In genomic region chr3:36352032-36352742, GRCm38 (mm10) we compare ENCODE assay signal across 12 mouse cellular contexts.
DNase-seq lines count a peak whose midpoint lies in the region; ATAC-seq and TF ChIP-seq lines count a peak whose summit lies in the region.
"Had no signal": no experiment of that assay in that cellular context is flagged by ENCODE, and none has a peak within 500 bp of the region (broad histone marks: within the 10 kb centered on the region; RNA-seq: fewer than 3 reads in every experiment).

No protein-coding gene starts in this region.

- DNase-seq in lung, adult 2 months, result no peak
- DNase-seq in urinary bladder, adult 18-20 months (ENCODE audit: low spot score in 2 of 2), result no peak
- no peak for DNase-seq in frontal cortex, adult 2 months (ENCODE audit: extremely low spot score in 1 of 2, low spot score in 1 of 2)
- DNase-seq: kidney, adult 2 months; spleen, adult 18-20 months; thymus, postnatal 36 days had no signal

- TF ChIP-seq CTCF in lung, adult 2 months (IDR thresholded peaks at IDR 0.05; ENCODE audit: insufficient read depth, low read length), result no peak

- ATAC-seq in lung, embryonic 16.5 days (ENCODE audit: low read depth), result peak; percentile 82
- ATAC-seq in forebrain, embryonic 12.5 days (ENCODE audit: low FRiP score), result peak; percentile 89
- peak; percentile 64; the same call in 1 of the 2 replicates for ATAC-seq in intestine, embryonic 16.5 days
- peak; percentile 50; the same call in 1 of the 2 replicates for ATAC-seq in neural tube, embryonic 13.5 days (ENCODE audit: low read depth)

- H3K4me2 ChIP-seq in lung, embryonic 16.5 days (ENCODE audit: low read depth, low read length), result no peak overlapping the region
- H3K4me2 ChIP-seq in forebrain, embryonic 12.5 days, result no peak overlapping the region
- no peak overlapping the region for H3K4me2 ChIP-seq in intestine, embryonic 16.5 days (ENCODE audit: low read depth, low read length)
- no peak overlapping the region for H3K4me2 ChIP-seq in neural tube, embryonic 13.5 days
- H3K4me2 ChIP-seq: limb, embryonic 13.5 days had no signal

- peak overlapping the region; percentile 25; the same call in 1 of the 2 replicates for H3K27ac ChIP-seq in lung, embryonic 16.5 days (ENCODE audit: low read length)
- H3K27ac ChIP-seq in forebrain, embryonic 12.5 days, result peak overlapping the region; percentile 75
- H3K27ac ChIP-seq in intestine, embryonic 16.5 days (ENCODE audit: low read length), result no peak overlapping the region
- no peak overlapping the region for H3K27ac ChIP-seq in neural tube, embryonic 13.5 days (replicated peaks)
- H3K27ac ChIP-seq: limb, embryonic 13.5 days had no signal

- H3K36me3 ChIP-seq in lung, embryonic 16.5 days (ENCODE audit: control insufficient read depth, insufficient read depth, low read length), result no peaks in the 10 kb centered on the region
- no peaks in the 10 kb centered on the region for H3K36me3 ChIP-seq in forebrain, embryonic 12.5 days (replicated peaks)
- no peaks in the 10 kb centered on the region for H3K36me3 ChIP-seq in intestine, embryonic 16.5 days (ENCODE audit: control insufficient read depth, insufficient read depth, low read length)
- H3K36me3 ChIP-seq in neural tube, embryonic 13.5 days, result no peaks in the 10 kb centered on the region
- H3K36me3 ChIP-seq: limb, embryonic 13.5 days had no signal

- H3K9me3 ChIP-seq in lung, embryonic 16.5 days (ENCODE audit: control insufficient read depth, low read length), result peaks cover 2% of the 10 kb centered on the region; the same call in 1 of the 2 replicates
- no peaks in the 10 kb centered on the region for H3K9me3 ChIP-seq in forebrain, embryonic 12.5 days
- H3K9me3 ChIP-seq in intestine, embryonic 16.5 days (ENCODE audit: control insufficient read depth, low read length), result no peaks in the 10 kb centered on the region
- no peaks in the 10 kb centered on the region for H3K9me3 ChIP-seq in neural tube, embryonic 13.5 days
- H3K9me3 ChIP-seq: limb, embryonic 13.5 days had no signal

- H3K27me3 ChIP-seq in lung, embryonic 16.5 days (ENCODE audit: control insufficient read depth, insufficient read depth, low read depth, low read length), result no peaks in the 10 kb centered on the region
- no peaks in the 10 kb centered on the region for H3K27me3 ChIP-seq in forebrain, embryonic 12.5 days
- no peaks in the 10 kb centered on the region for H3K27me3 ChIP-seq in intestine, embryonic 16.5 days (replicated peaks; ENCODE audit: control insufficient read depth, insufficient read depth, low read length)
- no peaks in the 10 kb centered on the region for H3K27me3 ChIP-seq in neural tube, embryonic 13.5 days
- H3K27me3 ChIP-seq: limb, embryonic 13.5 days had no signal

- H3K9ac ChIP-seq in lung, embryonic 16.5 days (ENCODE audit: low read length), result no peak overlapping the region
- no peak overlapping the region for H3K9ac ChIP-seq in forebrain, embryonic 12.5 days
- H3K9ac ChIP-seq in intestine, embryonic 16.5 days (ENCODE audit: low read depth, low read length), result no peak overlapping the region
- no peak overlapping the region for H3K9ac ChIP-seq in neural tube, embryonic 13.5 days
- H3K9ac ChIP-seq: limb, embryonic 13.5 days had no signal

- no peak overlapping the region for H3K4me3 ChIP-seq in lung, embryonic 16.5 days (ENCODE audit: low read length)
- no peak overlapping the region for H3K4me3 ChIP-seq in lung, adult 2 months (replicated peaks; ENCODE audit: extremely low read depth, low read depth, low read length)
- no peak overlapping the region for H3K4me3 ChIP-seq in forebrain, embryonic 12.5 days (replicated peaks)
- no peak overlapping the region for H3K4me3 ChIP-seq in intestine, embryonic 16.5 days (ENCODE audit: low read length)
- H3K4me3 ChIP-seq in neural tube, embryonic 13.5 days, result no peak overlapping the region
- H3K4me3 ChIP-seq: limb, embryonic 13.5 days; myocyte had no signal

- H3K4me1 ChIP-seq in lung, embryonic 16.5 days (replicated peaks; ENCODE audit: control insufficient read depth, insufficient read depth, low read length), result no peaks in the 10 kb centered on the region
- no peaks in the 10 kb centered on the region for H3K4me1 ChIP-seq in lung, adult 2 months (ENCODE audit: control insufficient read depth, insufficient read depth, low read length)
- peaks cover 10% of the 10 kb centered on the region for H3K4me1 ChIP-seq in forebrain, embryonic 12.5 days
- no peaks in the 10 kb centered on the region for H3K4me1 ChIP-seq in intestine, embryonic 16.5 days (ENCODE audit: control insufficient read depth, insufficient read depth, low read length)
- H3K4me1 ChIP-seq in neural tube, embryonic 13.5 days (replicated peaks), result peaks cover 8% of the 10 kb centered on the region; the same call in 1 of the 2 replicates
- H3K4me1 ChIP-seq: limb, embryonic 13.5 days had no signal

- 38% methylated on average over 4 of the region's 4 CpGs for WGBS in lung, embryonic 16.5 days
- WGBS in lung, adult 2 months, result 54% methylated on average over 4 of the region's 4 CpGs
- WGBS in forebrain, embryonic 12.5 days, result 20% methylated on average over 4 of the region's 4 CpGs
- WGBS in intestine, embryonic 16.5 days, result 48% methylated on average over 4 of the region's 4 CpGs
- WGBS in neural tube, embryonic 13.5 days, result 31% methylated on average over 4 of the region's 4 CpGs

- TF ChIP-seq POLR2A in lung, adult 2 months (IDR thresholded peaks at IDR 0.05; ENCODE audit: borderline replicate concordance, extremely low read depth, low read depth, low read length), result no peak

Comparison
In these comparisons a context has a peak if more than half of its experiments do, and no peak if none do; other contexts are left out.
1. H3K27ac ChIP-seq: peak in lung, embryonic 16.5 days (single experiment) and forebrain, embryonic 12.5 days (single experiment); none in intestine, embryonic 16.5 days (single experiment) and neural tube, embryonic 13.5 days (single experiment).
2. Peak in every context shown above with its lines, with median percentiles within 50 percentile points of each other: ATAC-seq.